Mouse (Mus musculus) embryonic facial prominence, embryonic 14.5 days (tissue): ENCODE data around the gene Tbc1d9. TPM values are rescaled to one million over a fixed set of nuclear protein-coding genes. Genes with fewer than 3 reads are reported as not detected.

Experiments
- ATAC-seq: fragments of 200-750 bp; cut with Nextera tagmentation; 2 replicates; pipeline ENCODE4 v1.8.0; 2017; ENCODE audit warnings: low read depth, moderate number of reproducible peaks, moderate TSS enrichment
- DNase-seq: peaks from one replicate; pipeline ENCODE4 v3.0.0-alpha.2; 2015; ENCODE audit warnings: low spot score
- H3K27ac ChIP-seq: fragments of 300-500 bp; sonication (generic); replicated peaks from 2 replicates; pipeline ENCODE4 v1.5.1; 2014; ENCODE audit warnings: low read depth, mild to moderate bottlenecking, low read length, moderate library complexity
- H3K27me3 ChIP-seq: fragments of 300-500 bp; sonication (generic); replicated peaks from 2 replicates; pipeline ENCODE4 v1.6.1; 2014; ENCODE audit warnings: low read length; ENCODE audit not compliant: control insufficient read depth, insufficient read depth
- H3K36me3 ChIP-seq: fragments of 300-500 bp; sonication (generic); 2 replicates; pipeline ENCODE4 v1.6.1; 2014; ENCODE audit warnings: low read length, mixed read lengths; ENCODE audit not compliant: control insufficient read depth, insufficient read depth
- H3K4me1 ChIP-seq: fragments of 300-500 bp; sonication (generic); 2 replicates; pipeline ENCODE4 v1.6.1; 2014; ENCODE audit warnings: antibody characterized with exemption, low read length; ENCODE audit not compliant: control insufficient read depth, insufficient read depth
- H3K4me2 ChIP-seq: fragments of 300-500 bp; sonication (generic); 2 replicates; pipeline ENCODE4 v1.6.1; 2014; ENCODE audit warnings: low read depth, mild to moderate bottlenecking, low read length, moderate library complexity, mixed read lengths
- H3K4me3 ChIP-seq: fragments of 300-500 bp; sonication (generic); 2 replicates; pipeline ENCODE4 v1.5.1; 2014; ENCODE audit warnings: low read depth, mild to moderate bottlenecking, low read length
- H3K9ac ChIP-seq: fragments of 300-500 bp; sonication (generic); 2 replicates; pipeline ENCODE4 v1.6.1; 2014; ENCODE audit warnings: low read depth, mild to moderate bottlenecking, low read length, moderate library complexity, mixed read lengths
- H3K9me3 ChIP-seq: fragments of 300-500 bp; sonication (generic); 2 replicates; pipeline ENCODE4 v1.6.1; 2016; ENCODE audit warnings: low read length; ENCODE audit not compliant: control insufficient read depth
- WGBS: fragments of 180-500 bp; shearing (Covaris S2); extraction: QIAGEN DNeasy Blood & Tissue Kit; methylation state at CpG from one replicate; pipeline ENCODE4 v1.1.7; 2014; 5-methylcytosine and 5-hydroxymethylcytosine counted together
- polyA plus RNA-seq: library from polyadenylated mRNA; unstranded; fragments of >200 nt; fragmentation: Nextera tagmentation; extraction: Ambion mirVana; gene quantifications from 2 replicates; pipeline ENCODE4 v1.2.1, GENCODE M21; 2014

The Tbc1d9 gene
- polyA plus RNA-seq, 1 experiment from 2014 or later = 2.8 TPM

- Histone ChIP-seq H3K4me2 (no peak overlapping the region), H3K9ac (no peak overlapping the region), H3K27ac (no peak overlapping the region), H3K9me3 (no peaks in the 10 kb centered on the region), H3K36me3 (no peaks in the 10 kb centered on the region), H3K4me1 (no peaks in the 10 kb centered on the region), H3K4me3 (no peak overlapping the region), H3K27me3 (no peaks in the 10 kb centered on the region)
- no peak for ATAC-seq
- 30% methylated on average over 6 of the region's 6 CpGs for WGBS
- DNase-seq = no peak
Measured at GRCm38 (mm10) chr8:83170894-83171293, 5.7 kb downstream of the Tbc1d9 start.

- ATAC-seq = no peak
Measured at GRCm38 (mm10) chr8:83175680-83176079, 10.5 kb downstream of the Tbc1d9 start.

GRCm38 (mm10) chr8:83176785-83177184 lies 11.6 kb downstream of the Tbc1d9 start:
- peaks cover 7% of the 10 kb centered on the region; the same call in 1 of the 2 replicates for H3K4me1 ChIP-seq
- no peaks in the 10 kb centered on the region for H3K36me3 ChIP-seq
- no peak overlapping the region for H3K27ac ChIP-seq
- no peaks in the 10 kb centered on the region for H3K27me3 ChIP-seq
- ATAC-seq (no peak), DNase-seq (no peak)
- H3K4me3 ChIP-seq = no peak overlapping the region
- no peaks in the 10 kb centered on the region for H3K9me3 ChIP-seq
- no peak overlapping the region for H3K9ac ChIP-seq
- 75% methylated on average over 2 of the region's 2 CpGs for WGBS
- no peak overlapping the region for H3K4me2 ChIP-seq

More at GRCm38 (mm10) chr8:83175680-83176079, 10.5 kb downstream of the Tbc1d9 start:
- Histone ChIP-seq H3K27ac (no peak overlapping the region), H3K9me3 (no peaks in the 10 kb centered on the region), H3K4me2 (no peak overlapping the region), H3K4me1 (peaks cover 7% of the 10 kb centered on the region; the same call in 1 of the 2 replicates), H3K4me3 (no peak overlapping the region), H3K9ac (no peak overlapping the region), H3K36me3 (no peaks in the 10 kb centered on the region), H3K27me3 (no peaks in the 10 kb centered on the region)
- no peak for DNase-seq
- 72% methylated on average over 10 of the region's 10 CpGs for WGBS

- no peak for DNase-seq
- Histone ChIP-seq H3K4me1 (peaks cover 9% of the 10 kb centered on the region; the same call in 1 of the 2 replicates), H3K9me3 (no peaks in the 10 kb centered on the region), H3K9ac (no peak overlapping the region), H3K36me3 (no peaks in the 10 kb centered on the region), H3K27ac (no peak overlapping the region), H3K27me3 (no peaks in the 10 kb centered on the region), H3K4me2 (no peak overlapping the region), H3K4me3 (no peak overlapping the region)
- no peak for ATAC-seq
- whole genome bisulfite sequencing = 22% methylated on average over 11 of the region's 11 CpGs
Measured at GRCm38 (mm10) chr8:83177317-83178195, 12.4 kb downstream of the Tbc1d9 start.

- Histone ChIP-seq H3K27ac (no peak overlapping the region), H3K9ac (no peak overlapping the region), H3K4me1 (peaks cover 16% of the 10 kb centered on the region; the same call in 1 of the 2 replicates), H3K27me3 (no peaks in the 10 kb centered on the region), H3K4me2 (no peak overlapping the region), H3K4me3 (no peak overlapping the region), H3K9me3 (no peaks in the 10 kb centered on the region), H3K36me3 (no peaks in the 10 kb centered on the region)
- 12% methylated on average over 9 of the region's 9 CpGs for WGBS
- DNase-seq (peak; percentile 63), ATAC-seq (no peak)
Measured at GRCm38 (mm10) chr8:83178228-83178742, 13.1 kb downstream of the Tbc1d9 start.

GRCm38 (mm10) chr8:83181851-83182482 lies 16.8 kb downstream of the Tbc1d9 start:
- Histone ChIP-seq H3K27ac (no peak overlapping the region), H3K27me3 (no peaks in the 10 kb centered on the region), H3K4me3 (no peak overlapping the region), H3K9me3 (no peaks in the 10 kb centered on the region), H3K4me1 (peaks cover 17% of the 10 kb centered on the region; the same call in 1 of the 2 replicates), H3K4me2 (no peak overlapping the region), H3K36me3 (no peaks in the 10 kb centered on the region), H3K9ac (no peak overlapping the region)
- 59% methylated on average over 6 of the region's 6 CpGs for WGBS
- ATAC-seq (peak; percentile 27; the same call in 1 of the 2 replicates), DNase-seq (peak; percentile 60)

- Histone ChIP-seq H3K9ac (no peak overlapping the region), H3K27me3 (no peaks in the 10 kb centered on the region), H3K4me3 (no peak overlapping the region), H3K27ac (no peak overlapping the region; the same call in 1 of the 2 replicates), H3K36me3 (no peaks in the 10 kb centered on the region), H3K9me3 (no peaks in the 10 kb centered on the region), H3K4me1 (peaks cover 17% of the 10 kb centered on the region; the same call in 1 of the 2 replicates), H3K4me2 (no peak overlapping the region)
- ATAC-seq (no peak), DNase-seq (no peak)
- 66% methylated on average over 5 of the region's 5 CpGs for WGBS
Measured at GRCm38 (mm10) chr8:83182784-83183183, 17.6 kb downstream of the Tbc1d9 start.

GRCm38 (mm10) chr8:83186376-83186775 lies 21.2 kb downstream of the Tbc1d9 start:
- H3K4me2 ChIP-seq = no peak overlapping the region
- H3K27ac ChIP-seq = no peak overlapping the region
- no peak; the same call in 1 of the 2 replicates for ATAC-seq
- H3K9me3 ChIP-seq = no peaks in the 10 kb centered on the region
- H3K4me3 ChIP-seq = no peak overlapping the region
- H3K9ac ChIP-seq = no peak overlapping the region
- no peaks in the 10 kb centered on the region for H3K36me3 ChIP-seq
- WGBS = 43% methylated on average over 6 of the region's 6 CpGs
- H3K27me3 ChIP-seq = no peaks in the 10 kb centered on the region
- peak; percentile 72 for DNase-seq
- H3K4me1 ChIP-seq = peaks cover 10% of the 10 kb centered on the region; the same call in 1 of the 2 replicates
